Mouse (Mus musculus) Muller cell, postnatal 12 days (primary cell): ENCODE results near the gene Gemin6.
"Not testable (repeated sequence)": the region's sequence is repeated elsewhere in the genome, so short reads cannot be mapped to it uniquely, and the experiment has no call there.

ENCODE experiments used
- DNase-seq: peaks from one replicate; pipeline ENCODE4 v3.0.0-alpha.2; 2015; ENCODE audit errors: inconsistent ontology term

Gemin6 gene

DNA sequence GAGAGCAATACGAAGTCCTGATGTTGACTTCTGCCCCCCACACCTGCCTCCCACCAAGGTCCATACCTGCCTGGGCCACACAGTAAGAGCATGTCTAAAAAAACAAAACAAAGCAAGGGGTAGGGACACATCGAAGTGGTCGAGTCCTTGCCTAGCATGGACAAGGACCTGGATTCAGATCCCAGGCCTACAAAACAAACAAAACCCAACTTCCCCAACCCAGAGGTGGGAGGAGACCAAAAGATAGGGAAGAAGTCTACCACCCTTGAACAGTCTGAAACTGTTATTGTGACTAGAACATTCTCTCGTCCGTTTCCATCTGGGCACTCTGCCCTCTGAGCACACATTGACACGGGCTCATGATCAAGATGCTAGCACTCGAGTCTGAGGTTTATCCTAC lies 10.1 kb downstream of the Gemin6 start:
- DNase-seq: no peak

DNA sequence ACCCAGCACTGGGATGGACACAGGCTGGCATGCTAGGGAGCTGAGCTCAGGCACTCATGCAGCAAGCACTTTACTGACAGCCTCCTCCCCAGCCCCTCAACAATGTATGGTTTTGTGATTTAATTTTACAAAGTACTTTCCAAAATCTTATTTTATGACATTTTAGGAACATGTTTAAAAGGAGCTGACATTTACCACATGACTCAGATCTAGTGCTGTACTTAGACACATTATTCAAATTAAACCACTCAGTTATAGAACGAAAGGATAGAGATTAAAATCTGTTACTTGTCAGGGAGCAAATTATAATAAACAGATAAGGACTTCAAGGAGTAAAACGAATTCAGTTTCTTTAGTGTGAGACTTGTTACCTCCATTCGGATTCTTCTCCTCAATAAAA lies 11.2 kb downstream of the Gemin6 start:
- no peak for DNase-seq

GRCm38 (mm10) chr17:80236805-80237204 lies 12.6 kb downstream of the Gemin6 start:
- DNase-seq: no peak

DNA sequence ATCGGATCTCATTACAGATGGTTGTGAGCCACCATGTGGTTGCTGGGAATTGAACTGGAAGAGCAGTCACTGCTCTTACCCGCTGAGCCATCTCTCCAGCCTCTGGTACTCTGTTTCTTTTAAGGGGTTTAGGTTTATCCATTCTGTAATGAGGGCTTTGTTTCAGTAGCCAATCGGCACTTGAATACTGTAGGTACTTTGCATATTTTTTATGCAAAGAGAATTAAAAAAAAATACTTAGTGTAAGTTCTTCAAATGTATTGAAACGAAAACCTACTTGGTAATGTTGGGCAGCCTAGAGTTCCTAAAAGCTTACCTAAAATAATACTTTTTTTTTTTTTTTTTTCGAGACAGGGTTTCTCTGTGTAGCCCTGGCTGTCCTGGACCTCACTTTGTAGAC lies 13.2 kb downstream of the Gemin6 start:
- DNase-seq: no peak

- DNase-seq: no peak
Observed at GRCm38 (mm10) chr17:80241594-80241993, 17.4 kb downstream of the Gemin6 start.

DNA sequence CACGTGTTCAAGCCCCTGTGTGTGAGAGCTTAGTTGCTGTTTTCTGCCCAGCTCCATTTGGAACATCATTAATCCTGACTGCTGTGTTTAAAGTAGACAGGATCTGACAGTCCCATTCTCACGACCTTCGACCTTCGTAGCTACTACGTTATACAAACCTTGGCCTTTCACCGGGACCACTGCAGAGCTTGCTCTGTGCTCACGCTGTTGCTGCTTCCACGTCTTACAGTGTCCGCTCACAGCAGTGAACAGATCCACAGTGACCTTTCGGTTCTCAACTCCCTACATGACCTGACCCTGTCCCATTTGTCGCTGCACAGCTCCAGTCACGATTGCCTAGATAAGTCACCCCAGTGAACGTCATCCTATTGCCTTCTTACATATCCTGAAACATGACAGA lies 18.9 kb downstream of the Gemin6 start:
- no peak for DNase-seq

DNA sequence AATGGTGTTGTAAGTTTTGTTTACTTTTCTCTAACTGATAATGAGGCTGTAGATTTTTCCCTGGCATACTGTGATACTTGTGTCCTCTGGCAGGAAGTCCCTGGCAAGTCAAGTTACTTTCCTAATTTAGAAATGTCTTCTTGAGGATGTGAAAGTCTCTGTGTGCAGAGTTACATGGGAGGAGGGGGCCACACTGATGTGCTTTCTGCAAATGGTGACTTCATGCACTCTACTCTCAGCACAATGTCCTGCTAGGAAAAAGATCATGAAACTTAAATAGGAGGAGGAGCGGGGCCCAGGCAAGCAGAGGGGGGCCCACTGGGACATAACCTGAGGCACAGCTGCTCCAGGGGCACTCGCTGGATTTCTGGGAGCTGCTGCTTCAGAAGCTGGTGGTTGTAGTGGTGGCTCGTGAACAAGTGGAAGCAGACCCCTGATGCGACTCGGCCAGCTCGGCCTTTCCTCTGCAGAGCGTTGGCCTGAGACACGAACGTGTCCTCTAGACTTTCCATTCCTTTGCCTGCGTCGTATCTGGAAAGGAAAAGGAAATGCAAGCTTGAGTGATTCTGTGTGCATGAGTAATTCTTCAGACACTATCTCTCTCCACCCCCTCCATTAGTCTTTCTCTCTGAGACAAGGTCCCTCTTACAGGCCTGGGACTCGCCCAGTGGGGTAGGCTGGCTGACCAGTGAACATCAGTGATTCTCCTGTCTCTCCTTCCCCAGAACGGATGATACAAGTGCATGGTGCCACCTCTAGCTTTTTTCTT lies 28.7 kb downstream of the Gemin6 start:
- peak; percentile 3 for DNase-seq

- DNase-seq: no peak
Observed at GRCm38 (mm10) chr17:80254421-80254820, 30.2 kb downstream of the Gemin6 start.

GRCm38 (mm10) chr17:80255208-80255607 lies 31.0 kb downstream of the Gemin6 start:
- DNase-seq: peak; percentile 70

DNA sequence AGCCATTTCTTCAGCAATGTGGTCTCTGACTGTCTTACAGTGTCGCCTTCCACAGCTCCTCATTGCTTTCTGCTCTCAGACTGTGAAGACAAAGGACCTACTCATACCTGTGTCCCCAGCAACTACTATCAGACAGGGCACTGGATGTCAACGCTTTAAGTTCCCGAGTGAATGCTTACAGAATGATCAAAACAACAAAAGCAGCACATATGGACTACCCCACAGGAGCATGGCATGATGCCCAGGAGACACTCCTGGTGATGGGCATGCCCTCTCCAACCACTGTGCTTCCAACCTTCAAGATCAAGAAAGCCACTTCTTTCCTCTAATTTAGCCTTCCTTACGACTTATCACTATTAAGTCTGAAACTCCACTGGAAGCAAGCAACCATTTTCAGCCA lies 42.8 kb downstream of the Gemin6 start:
- no peak for DNase-seq

GRCm38 (mm10) chr17:80268151-80268550 lies 43.9 kb downstream of the Gemin6 start:
- no peak for DNase-seq

GRCm38 (mm10) chr17:80270622-80271021 lies 46.4 kb downstream of the Gemin6 start:
- not testable (repeated sequence) for DNase-seq
